Mouse (Mus musculus) spleen, postnatal 36 days (tissue): ENCODE data around the gene 4930407I10Rik.
A peak's percentile ranks its signal among the peaks of the same experiment; 100 is the strongest.

Experiments
- DNase-seq, 2 experiments: peaks; one replicate each; pipeline ENCODE4 v3.0.0; 2022; ENCODE audit warnings: low spot score in 2 of 2, mixed read lengths in 1 of 2

Gene 4930407I10Rik

DNA sequence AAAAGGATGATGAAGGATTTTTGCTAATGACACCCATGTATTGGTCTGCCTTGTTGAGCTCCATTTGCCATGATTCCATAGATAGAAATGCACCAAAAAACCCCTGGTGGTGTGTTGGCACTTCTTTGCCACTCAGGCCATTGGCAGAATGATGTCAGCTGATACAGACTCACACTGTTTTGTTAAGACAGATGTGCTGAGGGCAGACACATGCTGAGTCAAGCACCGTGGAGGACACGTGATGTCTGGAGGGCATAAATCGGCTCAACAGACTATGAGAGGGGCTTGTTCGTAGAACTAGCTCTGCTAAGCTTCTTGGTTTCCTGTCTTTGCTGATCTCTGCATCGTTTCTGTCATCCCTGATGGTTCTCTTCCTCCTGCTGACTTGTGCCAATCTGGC lies 6.4 kb upstream of the 4930407I10Rik start:
- no peak for DNase-seq

DNA sequence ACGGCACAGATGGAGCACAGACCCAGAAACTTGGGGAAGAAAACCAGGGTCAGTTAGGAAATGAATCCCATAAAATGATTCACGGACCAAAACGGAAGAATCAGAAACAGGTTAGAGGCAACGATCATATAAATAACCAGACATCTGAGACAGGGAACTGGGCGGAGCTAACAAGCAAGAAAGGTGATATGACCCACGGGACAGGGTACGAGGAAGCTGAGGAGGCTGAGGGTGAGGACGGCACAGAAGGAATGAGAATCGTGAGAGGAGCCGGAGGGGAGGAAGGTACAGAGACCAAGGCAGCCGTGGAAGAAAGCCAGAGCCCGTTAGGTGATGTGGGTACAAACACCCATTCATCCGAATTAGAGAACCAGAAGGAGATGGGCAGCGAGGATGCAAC lies 5.0 kb downstream of the 4930407I10Rik start:
- DNase-seq, result no peak

DNA sequence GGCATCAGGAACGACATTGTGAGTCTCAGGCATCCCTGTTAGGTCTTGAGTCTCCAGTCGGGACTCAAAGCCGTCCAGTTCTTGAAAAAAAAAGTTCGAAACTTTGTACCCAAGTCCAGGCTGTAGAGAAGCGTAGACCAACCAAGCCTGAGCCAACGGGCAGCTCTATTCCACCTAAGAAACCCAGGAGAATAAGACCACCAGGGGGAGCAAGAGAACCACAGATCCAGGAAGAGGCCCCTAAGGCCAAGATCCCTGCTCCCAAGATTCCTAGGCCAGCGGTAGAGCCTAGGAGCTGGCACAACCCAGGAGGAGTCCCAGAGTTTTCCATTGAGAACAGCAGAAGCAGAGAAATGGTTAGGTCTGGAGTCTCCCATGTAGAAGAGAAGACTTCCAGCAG lies 6.6 kb downstream of the 4930407I10Rik start:
- DNase-seq, result peak; percentile 43 to 55

DNA sequence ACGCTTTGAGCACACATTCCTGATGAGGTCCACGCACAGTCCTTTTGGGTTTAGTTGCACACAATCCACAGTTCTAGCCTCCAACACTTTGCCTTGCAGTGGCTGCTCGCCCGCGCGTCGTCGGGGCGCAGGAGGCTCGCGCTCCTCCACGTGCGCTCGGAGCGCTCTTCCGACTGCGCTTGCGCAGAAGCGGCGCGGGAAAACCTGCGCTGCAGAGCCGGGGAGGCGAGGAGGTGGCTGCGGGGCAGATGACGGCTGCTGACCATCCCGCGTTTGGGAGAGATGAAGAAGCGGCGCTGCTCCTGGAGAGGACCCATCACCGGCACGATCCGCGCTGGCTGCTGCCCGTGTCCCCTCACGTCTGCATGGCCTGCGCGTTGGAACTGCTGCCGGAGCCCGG lies 10.9 kb downstream of the 4930407I10Rik start, which contains the start of gene Mei1:
Gene Mei1, plus strand, starts transcription at position 99 of the 400 bp plus-strand sequence.
- DNase-seq, result no peak

DNA sequence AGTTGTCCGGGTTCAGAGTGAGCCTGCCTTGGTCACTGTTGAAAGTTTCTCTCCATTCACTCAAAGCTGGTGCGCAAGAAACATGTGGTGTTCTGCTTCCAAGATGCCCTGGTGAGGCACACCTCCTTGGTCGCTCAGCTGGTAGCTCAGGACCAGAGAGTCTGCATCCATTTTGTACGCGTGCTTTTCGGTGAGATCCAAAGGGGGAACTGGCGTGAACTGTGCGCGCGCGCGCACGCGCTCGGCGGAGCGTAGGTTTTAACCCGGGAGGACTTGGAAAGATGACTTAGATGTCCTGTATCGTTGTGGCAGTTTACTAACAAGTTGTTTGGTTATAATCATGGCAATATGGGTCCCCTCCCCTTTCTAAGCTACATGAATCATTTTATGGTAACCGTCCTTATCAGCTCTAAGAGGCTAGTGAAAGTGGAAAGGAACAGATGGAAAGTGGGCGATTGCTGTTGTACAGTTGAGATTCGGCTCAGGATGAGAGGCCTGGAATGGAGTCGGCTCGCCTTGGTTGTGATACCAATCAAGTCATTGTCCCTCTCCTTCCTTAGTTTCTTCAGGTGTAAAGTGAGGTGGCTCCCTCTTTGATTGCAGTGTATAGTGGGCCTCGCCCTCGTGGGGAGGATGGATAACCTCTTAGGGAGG lies 13.0 kb downstream of the 4930407I10Rik start:
- no peak for DNase-seq

DNA sequence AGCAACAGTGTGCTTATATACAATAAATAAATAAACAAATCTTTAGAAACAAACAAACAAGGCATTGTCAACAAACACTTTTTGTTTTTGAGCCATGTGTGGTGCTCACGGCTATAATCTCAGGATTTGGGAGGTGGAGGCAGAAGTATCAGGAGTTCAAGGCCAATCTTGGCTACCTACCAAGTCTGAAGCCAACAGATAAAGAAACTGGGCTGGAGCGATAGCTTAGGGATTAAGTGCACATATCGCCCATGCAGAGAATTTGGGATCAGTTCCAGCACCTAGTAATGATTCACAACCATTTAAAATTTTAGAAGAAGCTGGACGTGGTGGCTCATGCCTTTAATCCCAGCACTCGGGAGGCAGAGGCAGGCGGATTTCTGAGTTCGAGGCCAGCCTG lies 14.5 kb downstream of the 4930407I10Rik start:
- DNase-seq, result no peak

DNA sequence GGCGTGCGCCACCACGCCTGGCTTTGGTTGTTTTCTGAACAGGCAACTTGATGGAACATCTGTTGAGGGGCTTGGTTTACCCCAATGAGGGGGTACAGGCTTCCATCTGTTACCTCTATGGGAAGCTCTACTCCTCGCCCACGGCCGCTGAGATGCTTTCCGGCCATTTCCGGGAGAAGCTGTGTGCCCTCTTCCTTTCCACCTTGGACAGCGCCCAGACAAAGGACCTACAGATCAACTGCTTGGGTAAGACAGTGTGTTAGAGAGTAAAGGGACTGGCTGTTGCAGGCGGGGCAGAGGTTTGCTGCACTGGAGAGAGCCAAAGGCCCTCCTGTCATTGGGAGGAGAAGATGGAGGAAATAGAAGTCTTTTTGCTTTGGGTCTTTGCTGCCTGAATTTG lies 20.9 kb downstream of the 4930407I10Rik start:
- no peak for DNase-seq

DNA sequence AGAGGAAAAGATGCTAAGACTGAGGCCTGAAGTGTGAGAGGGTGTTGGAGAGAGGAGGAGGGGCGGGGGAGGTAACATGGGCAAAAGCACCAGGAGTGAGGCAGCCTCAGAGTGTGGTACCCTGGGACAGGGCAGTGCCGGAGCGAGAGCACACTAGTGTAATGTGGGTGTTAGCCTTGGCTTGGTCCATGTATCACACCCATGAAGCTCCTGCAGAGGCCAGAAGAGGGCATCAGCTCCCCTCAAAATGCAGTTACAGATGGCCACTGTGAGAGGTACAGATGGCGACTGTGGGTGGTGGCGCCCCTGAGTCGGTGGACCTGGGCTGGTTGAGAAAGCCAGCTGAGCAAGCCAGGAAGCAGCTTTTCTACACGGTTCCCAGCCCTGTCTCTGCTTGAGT lies 22.2 kb downstream of the 4930407I10Rik start:
- peak; percentile 34 to 40 for DNase-seq

DNA sequence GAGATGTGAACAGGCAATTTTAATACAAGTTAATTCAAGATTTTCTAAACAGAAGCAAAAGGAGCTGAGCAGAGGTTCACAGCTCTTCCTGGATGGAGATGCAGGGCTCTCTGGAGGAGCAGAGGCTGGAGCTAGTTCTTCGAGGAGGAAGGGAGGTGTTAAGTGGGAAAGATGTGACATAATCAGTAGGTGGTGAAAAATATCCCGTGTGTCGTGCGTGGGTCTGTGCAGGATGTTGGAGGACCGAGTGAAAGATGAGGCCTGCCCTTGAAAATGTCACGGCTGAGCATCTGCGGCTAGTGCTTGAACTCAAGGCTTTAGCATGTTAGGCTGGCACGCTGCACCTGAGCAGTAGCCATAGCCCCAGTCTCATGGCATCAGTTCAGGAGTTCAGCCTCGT lies 26.7 kb downstream of the 4930407I10Rik start:
- no peak for DNase-seq

DNA sequence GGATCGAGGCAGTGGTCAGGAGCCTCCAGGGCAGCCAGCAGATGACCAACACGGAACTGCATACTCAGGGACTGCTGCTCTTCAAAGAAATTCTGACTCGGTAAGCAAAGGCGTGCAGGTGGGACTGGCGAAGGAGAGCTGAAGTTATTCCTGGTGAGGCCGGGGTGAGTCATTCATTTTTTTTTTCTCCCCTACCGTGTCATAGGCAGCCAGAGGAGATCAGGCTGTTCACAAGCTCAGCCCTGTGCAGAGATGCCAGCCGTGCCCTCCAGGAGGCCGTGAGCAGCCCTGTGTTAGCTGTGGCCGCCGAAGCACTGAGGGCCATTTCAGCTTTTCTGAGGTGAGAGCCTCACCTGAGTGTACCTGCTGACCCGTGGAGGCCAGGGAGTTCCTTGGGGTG lies 27.2 kb downstream of the 4930407I10Rik start:
- DNase-seq, result no peak

DNA sequence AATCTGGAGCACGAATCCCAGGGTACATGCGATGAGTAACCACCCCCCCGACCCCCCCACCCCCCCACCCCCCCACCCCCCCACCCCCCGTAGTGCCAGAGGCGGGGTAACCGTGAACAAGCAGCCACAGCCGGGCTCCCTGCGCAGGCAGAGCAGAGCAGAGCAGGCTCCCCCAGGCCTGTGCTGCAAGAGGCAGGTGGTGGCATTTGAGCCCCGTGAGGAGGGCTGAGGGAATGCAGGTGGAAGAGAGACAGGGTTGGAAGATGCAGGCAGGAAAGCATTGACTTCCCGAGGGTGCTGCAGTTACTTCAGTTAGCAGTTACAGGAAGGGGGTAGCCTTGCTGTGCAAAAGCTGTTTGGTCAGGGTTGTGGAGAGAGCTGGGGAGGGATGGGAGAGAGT lies 28.3 kb downstream of the 4930407I10Rik start:
- DNase-seq, result no peak

DNA sequence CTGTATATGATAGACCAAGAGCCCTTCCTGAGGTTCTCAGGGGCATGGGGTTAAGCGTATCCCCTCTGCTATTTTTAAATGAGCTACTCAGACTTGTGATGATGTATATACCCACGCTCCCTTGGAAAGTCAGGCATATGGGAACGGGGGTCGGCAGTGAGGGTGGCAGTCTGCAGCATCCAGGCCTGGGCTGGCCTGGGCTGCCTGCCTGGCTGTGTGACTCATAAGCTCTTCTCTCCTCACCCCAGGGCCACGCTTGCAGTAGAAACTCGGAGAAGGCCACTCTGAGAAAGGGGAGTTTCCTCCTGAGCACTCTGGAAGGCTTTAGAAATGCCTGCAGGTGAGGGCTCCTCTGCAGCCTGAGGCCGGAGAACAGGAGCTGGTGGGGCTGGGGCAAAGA lies 32.1 kb downstream of the 4930407I10Rik start:
- no peak for DNase-seq

DNA sequence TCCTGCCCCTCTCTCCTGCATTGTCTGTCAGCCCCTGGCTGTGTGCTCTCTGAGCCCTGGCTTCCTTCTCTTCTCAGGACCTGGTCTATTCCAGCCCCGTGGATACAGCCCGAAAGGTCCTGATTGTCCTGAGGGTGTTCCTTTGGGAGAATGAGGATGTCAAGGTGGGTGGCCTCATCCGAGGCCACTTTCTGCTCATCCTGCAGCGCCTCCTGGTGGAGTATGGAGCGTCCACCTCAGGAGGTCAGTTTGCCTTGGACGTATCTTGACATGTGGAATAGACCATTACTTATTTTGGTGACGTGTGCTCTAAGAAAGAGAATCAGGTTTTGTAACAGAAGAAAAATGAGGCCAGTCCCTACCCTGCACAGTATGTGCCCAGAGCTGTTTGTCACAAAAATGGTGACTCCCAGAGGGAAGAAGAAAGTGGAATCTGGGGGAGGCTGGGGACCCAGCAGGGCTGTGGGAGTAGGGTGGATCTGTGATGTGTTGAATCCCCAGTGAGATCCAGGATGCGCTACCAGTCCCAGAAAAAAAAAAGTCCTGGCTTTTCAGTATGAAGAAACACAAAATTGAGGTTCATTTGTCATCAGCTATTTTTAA lies 48.1 kb downstream of the 4930407I10Rik start:
- DNase-seq, result no peak
